Mouse (Mus musculus): ENCODE measurements around the gene Olfr1555-ps1. TPM values are rescaled to one million over a fixed set of nuclear protein-coding genes. Genes with fewer than 3 reads are reported as not detected.

Olfr1555-ps1 gene
- polyA plus RNA-seq, 1 experiment from 2014 or later, result not detected

GRCm38 (mm10) chr19:12115797-12116196 is 54.1 kb downstream of the Olfr1555-ps1 start, which contains the start of gene Olfr1428:
Gene Olfr1428 (minus strand): TSS chr19:12115897.
- Histone ChIP-seq H3K27ac (ENCODE audit: low read depth, low read length) (no peak within 1 kb of the TSS), H3K9ac (ENCODE audit: low read depth, low read length) (no peak within 1 kb of the TSS), H3K4me1 (ENCODE audit: control insufficient read depth, insufficient read depth, low read length) (no peaks in the 10 kb centered on the region), H3K27me3 (ENCODE audit: control insufficient read depth, insufficient read depth, low read length) (no peaks in the 10 kb centered on the region), H3K36me3 (ENCODE audit: control insufficient read depth, insufficient read depth, low read length) (no peaks in the 10 kb centered on the region), H3K4me3 (ENCODE audit: low read depth, low read length) (no peak within 1 kb of the TSS), H3K4me2 (no peak within 1 kb of the TSS), H3K9me3 (replicated peaks; ENCODE audit: control insufficient read depth, low read length) (no peaks in the 10 kb centered on the region)
- WGBS (ENCODE audit: insufficient replicate concordance), result 45% methylated on average over 1 of the region's 1 CpGs
- no peak for ATAC-seq (replicated peaks; ENCODE audit: insufficient number of reproducible peaks, low FRiP score, low TSS enrichment)

Other genes starting within 250 kb of the Olfr1555-ps1 start
- 8.6 and 11.8 TPM in 2 replicates for gene Osbp, start 204.2 kb downstream of the Olfr1555-ps1 start, polyA plus RNA-seq (2014; fragmentation: Nextera tagmentation; extraction: Ambion mirVana)
- not detected in 2 replicates for gene Olfr1423, start 128.8 kb downstream of the Olfr1555-ps1 start, polyA plus RNA-seq (2014; fragmentation: Nextera tagmentation; extraction: Ambion mirVana)
- gene Olfr1424, start 107.4 kb downstream of the Olfr1555-ps1 start, polyA plus RNA-seq (2014; fragmentation: Nextera tagmentation; extraction: Ambion mirVana), result not detected in 2 replicates
- gene Olfr1425, start 92.4 kb downstream of the Olfr1555-ps1 start, polyA plus RNA-seq (2014; fragmentation: Nextera tagmentation; extraction: Ambion mirVana), result not detected in 2 replicates
- gene Olfr1426, start 78.1 kb downstream of the Olfr1555-ps1 start, polyA plus RNA-seq (2014; fragmentation: Nextera tagmentation; extraction: Ambion mirVana), result not detected in 2 replicates
- not detected in 2 replicates for gene Olfr1427, start 66.8 kb downstream of the Olfr1555-ps1 start, polyA plus RNA-seq (2014; fragmentation: Nextera tagmentation; extraction: Ambion mirVana)
- not detected in 2 replicates for gene Olfr1428, start 54.2 kb downstream of the Olfr1555-ps1 start, polyA plus RNA-seq (2014; fragmentation: Nextera tagmentation; extraction: Ambion mirVana)
- gene Olfr76, start 46.9 kb downstream of the Olfr1555-ps1 start, polyA plus RNA-seq (2014; fragmentation: Nextera tagmentation; extraction: Ambion mirVana), result not detected in 2 replicates
- not detected in 2 replicates for gene Olfr1431, start 30.5 kb upstream of the Olfr1555-ps1 start, polyA plus RNA-seq (2014; fragmentation: Nextera tagmentation; extraction: Ambion mirVana)
- gene Olfr1432, start 62.5 kb upstream of the Olfr1555-ps1 start, polyA plus RNA-seq (2014; fragmentation: Nextera tagmentation; extraction: Ambion mirVana), result not detected in 2 replicates
- gene Olfr262, start 71.5 kb upstream of the Olfr1555-ps1 start, polyA plus RNA-seq (2014; fragmentation: Nextera tagmentation; extraction: Ambion mirVana), result not detected in 2 replicates
- not detected in 2 replicates for gene Olfr235, start 90.9 kb upstream of the Olfr1555-ps1 start, polyA plus RNA-seq (2014; fragmentation: Nextera tagmentation; extraction: Ambion mirVana)
- not detected in 2 replicates for gene Olfr1434, start 109.7 kb upstream of the Olfr1555-ps1 start, polyA plus RNA-seq (2014; fragmentation: Nextera tagmentation; extraction: Ambion mirVana)
- gene Olfr1436, start 129.0 kb upstream of the Olfr1555-ps1 start, polyA plus RNA-seq (2014; fragmentation: Nextera tagmentation; extraction: Ambion mirVana), result not detected in 2 replicates
- not detected in 2 replicates for gene Olfr1437, start 155.0 kb upstream of the Olfr1555-ps1 start, polyA plus RNA-seq (2014; fragmentation: Nextera tagmentation; extraction: Ambion mirVana)
- gene Olfr1438-ps1, start 165.8 kb upstream of the Olfr1555-ps1 start, polyA plus RNA-seq (2014; fragmentation: Nextera tagmentation; extraction: Ambion mirVana), result not detected in 2 replicates
- gene Olfr1440, start 217.2 kb upstream of the Olfr1555-ps1 start, polyA plus RNA-seq (2014; fragmentation: Nextera tagmentation; extraction: Ambion mirVana), result not detected in 2 replicates
- not detected in 2 replicates for gene Olfr1441, start 247.3 kb upstream of the Olfr1555-ps1 start, polyA plus RNA-seq (2014; fragmentation: Nextera tagmentation; extraction: Ambion mirVana)

All from heart, embryonic 11.5 days (tissue).